Mouse (Mus musculus): Measurements from ENCODE around the gene Hist1h1d.

DNA sequence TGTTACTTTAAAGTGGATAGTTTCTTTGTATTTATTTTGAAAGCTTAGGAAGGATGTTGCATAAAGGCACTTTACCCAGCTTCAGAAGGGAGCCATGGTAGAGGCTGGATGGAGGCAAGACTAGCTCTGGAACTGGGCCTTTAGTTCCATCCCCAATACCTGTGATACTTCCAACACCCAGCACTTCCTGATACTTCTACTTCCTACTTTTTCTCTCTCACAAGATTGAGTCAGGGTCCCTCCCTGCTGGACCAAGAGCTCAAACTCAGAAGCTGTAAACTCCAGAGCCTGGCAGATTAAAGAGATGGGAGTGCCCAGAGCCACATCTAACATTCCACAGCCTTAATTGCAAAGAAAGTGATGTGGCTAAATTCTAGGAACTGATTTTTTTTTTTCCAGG is 31.3 kb downstream of the Hist1h1d start:
- no peak for TF ChIP-seq CTCF (IDR thresholded peaks at IDR 0.05; ENCODE audit: low read depth)
- TF ChIP-seq EP300 (IDR thresholded peaks at IDR 0.05; ENCODE audit: low read depth): no peak
